Mouse (Mus musculus) CH12.LX (cell line): Measurements from ENCODE around the gene Mrpl38.

Experiments
- CHD1 ChIP-seq: IDR thresholded peaks from 2 replicates; pipeline ENCODE4 v1.6.1; 2012; ENCODE audit warnings: low read depth, low read length, improper control_type of control experiment, inconsistent platforms
- CTCF ChIP-seq, 2 experiments: IDR thresholded peaks in 1 of 2; conservative IDR thresholded peaks in 1 of 2; 2 replicates each; pipeline ENCODE4 v1.5.1; 2011 to 2012; ENCODE audit warnings: low read depth in 2 of 2, low read length in 2 of 2, improper control_type of control experiment in 1 of 2, inconsistent platforms in 1 of 2, mild to moderate bottlenecking in 1 of 2, moderate library complexity in 1 of 2
- MAFK ChIP-seq: IDR thresholded peaks from 2 replicates; pipeline ENCODE4 v1.6.1; 2011; ENCODE audit warnings: low read length, improper control_type of control experiment; ENCODE audit not compliant: insufficient replicate concordance
- TCF12 ChIP-seq: IDR thresholded peaks from 2 replicates; pipeline ENCODE4 v1.6.1; 2014; ENCODE audit warnings: low read depth, mild to moderate bottlenecking, inconsistent platforms, low read length, improper control_type of control experiment
- ZC3H11A ChIP-seq: IDR thresholded peaks from 2 replicates; pipeline ENCODE4 v1.6.1; 2012; ENCODE audit warnings: low read depth, mild to moderate bottlenecking, inconsistent platforms, low read length, improper control_type of control experiment

DNA sequence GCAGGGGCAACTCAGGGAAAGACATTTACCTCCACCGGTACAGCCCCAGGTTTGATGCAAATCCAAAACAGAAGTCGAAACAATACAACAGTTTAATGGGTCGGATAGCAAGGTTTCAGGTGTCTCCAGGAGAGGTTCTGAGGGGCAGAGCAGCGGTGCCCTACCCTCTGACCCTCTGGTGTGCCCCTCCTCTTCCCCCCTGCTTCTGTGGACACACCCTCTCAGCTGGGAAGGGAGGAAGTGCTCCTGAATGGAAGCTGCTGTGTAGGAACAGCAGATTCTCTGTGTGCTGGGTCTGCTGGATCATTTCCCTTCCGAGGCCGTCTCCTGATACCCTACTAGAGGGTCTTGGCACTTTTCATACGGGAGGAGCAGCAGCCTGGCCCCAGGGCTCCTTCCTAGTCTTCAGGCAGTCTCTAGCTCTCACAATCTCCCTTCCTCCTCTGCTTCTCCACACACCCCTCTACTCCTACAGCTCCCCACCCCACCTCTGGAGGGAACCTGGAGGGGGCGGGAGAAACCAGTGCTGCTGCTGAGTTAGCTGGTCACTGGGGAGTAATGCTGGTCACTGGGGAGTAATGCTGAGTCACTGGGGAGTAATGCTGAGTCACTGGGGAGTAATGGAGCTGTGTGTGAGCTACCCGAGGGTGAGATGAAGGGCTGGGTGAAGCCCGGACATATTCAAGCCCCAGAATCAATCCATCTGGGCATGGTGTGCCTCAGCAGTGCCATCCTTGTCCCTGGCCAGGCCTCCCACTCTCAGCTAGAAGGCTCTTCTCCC is 3.7 kb upstream of the Mrpl38 start:
- TF ChIP-seq MAFK (peak; percentile 74; the same call in 1 of the 2 replicates), CTCF (conservative IDR thresholded peaks at IDR 0.05 in 1 of 2, IDR thresholded peaks at IDR 0.05 in 1 of 2; ENCODE audit: low read depth in 2 of 2, low read length in 2 of 2) (no peak), ZC3H11A (no peak), TCF12 (no peak), CHD1 (no peak)
